Mouse (Mus musculus) embryonic facial prominence, embryonic 14.5 days (tissue): ENCODE results near the gene Mllt10. TPM values are rescaled to one million over a fixed set of nuclear protein-coding genes. Genes with fewer than 3 reads are reported as not detected.
A peak's percentile ranks its signal among the peaks of the same experiment; 100 is the strongest.

Experiments
- ATAC-seq: fragments of 200-750 bp; cut with Nextera tagmentation; 2 replicates; pipeline ENCODE4 v1.8.0; 2017; ENCODE audit warnings: low read depth, moderate number of reproducible peaks, moderate TSS enrichment
- DNase-seq: peaks from one replicate; pipeline ENCODE4 v3.0.0-alpha.2; 2015; ENCODE audit warnings: low spot score
- H3K27ac ChIP-seq: fragments of 300-500 bp; sonication (generic); replicated peaks from 2 replicates; pipeline ENCODE4 v1.5.1; 2014; ENCODE audit warnings: low read depth, mild to moderate bottlenecking, low read length, moderate library complexity
- H3K27me3 ChIP-seq: fragments of 300-500 bp; sonication (generic); replicated peaks from 2 replicates; pipeline ENCODE4 v1.6.1; 2014; ENCODE audit warnings: low read length; ENCODE audit not compliant: control insufficient read depth, insufficient read depth
- H3K36me3 ChIP-seq: fragments of 300-500 bp; sonication (generic); 2 replicates; pipeline ENCODE4 v1.6.1; 2014; ENCODE audit warnings: low read length, mixed read lengths; ENCODE audit not compliant: control insufficient read depth, insufficient read depth
- H3K4me1 ChIP-seq: fragments of 300-500 bp; sonication (generic); 2 replicates; pipeline ENCODE4 v1.6.1; 2014; ENCODE audit warnings: antibody characterized with exemption, low read length; ENCODE audit not compliant: control insufficient read depth, insufficient read depth
- H3K4me2 ChIP-seq: fragments of 300-500 bp; sonication (generic); 2 replicates; pipeline ENCODE4 v1.6.1; 2014; ENCODE audit warnings: low read depth, mild to moderate bottlenecking, low read length, moderate library complexity, mixed read lengths
- H3K4me3 ChIP-seq: fragments of 300-500 bp; sonication (generic); 2 replicates; pipeline ENCODE4 v1.5.1; 2014; ENCODE audit warnings: low read depth, mild to moderate bottlenecking, low read length
- H3K9ac ChIP-seq: fragments of 300-500 bp; sonication (generic); 2 replicates; pipeline ENCODE4 v1.6.1; 2014; ENCODE audit warnings: low read depth, mild to moderate bottlenecking, low read length, moderate library complexity, mixed read lengths
- H3K9me3 ChIP-seq: fragments of 300-500 bp; sonication (generic); 2 replicates; pipeline ENCODE4 v1.6.1; 2016; ENCODE audit warnings: low read length; ENCODE audit not compliant: control insufficient read depth
- WGBS: fragments of 180-500 bp; shearing (Covaris S2); extraction: QIAGEN DNeasy Blood & Tissue Kit; methylation state at CpG from one replicate; pipeline ENCODE4 v1.1.7; 2014; 5-methylcytosine and 5-hydroxymethylcytosine counted together
- polyA plus RNA-seq: library from polyadenylated mRNA; unstranded; fragments of >200 nt; fragmentation: Nextera tagmentation; extraction: Ambion mirVana; gene quantifications from 2 replicates; pipeline ENCODE4 v1.2.1, GENCODE M21; 2014

Mllt10 gene
- polyA plus RNA-seq, 1 experiment from 2014 or later: 32.1 TPM

DNA sequence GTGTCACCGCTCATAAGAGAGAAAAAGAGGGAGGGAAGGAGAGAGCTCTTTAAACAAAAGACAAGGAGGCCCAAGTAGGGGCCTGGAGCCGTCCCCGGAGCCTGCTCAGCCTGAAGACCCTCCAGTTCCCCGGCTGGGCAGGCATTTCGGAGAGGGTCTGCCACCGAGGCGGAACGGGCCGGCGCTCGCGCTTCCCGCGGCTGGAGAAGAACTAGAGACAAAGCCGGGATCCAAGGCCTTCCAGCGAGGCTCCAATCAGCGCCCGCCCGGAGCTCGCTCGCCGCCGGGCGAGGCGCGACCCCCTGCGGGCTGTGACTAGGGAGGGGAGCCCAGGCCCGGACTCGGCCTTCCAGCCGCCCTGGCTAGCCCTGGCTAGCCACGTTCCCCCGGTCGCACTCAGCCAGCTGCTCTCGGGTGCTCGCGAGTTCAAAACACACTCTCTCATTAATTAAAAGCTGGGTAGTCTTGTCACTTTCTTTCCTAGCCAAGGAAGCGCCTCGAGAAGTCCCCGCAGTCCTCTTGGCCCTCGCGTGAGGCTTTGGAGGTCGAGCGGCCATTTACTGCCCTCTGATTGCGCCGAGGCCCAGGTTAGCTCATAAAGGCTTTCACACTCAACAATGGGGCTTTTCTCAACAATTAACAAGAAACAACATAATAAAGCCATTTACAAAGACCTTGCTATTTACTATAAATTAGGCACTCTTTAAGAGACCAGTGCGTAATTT lies 15.3 kb upstream of the Mllt10 start:
- peaks cover 44% of the 10 kb centered on the region for H3K4me1 ChIP-seq
- ATAC-seq: peak; percentile 58
- H3K27ac ChIP-seq: peak overlapping the region; percentile 62; the same call in 1 of the 2 replicates
- no peaks in the 10 kb centered on the region for H3K27me3 ChIP-seq
- peak overlapping the region; percentile 65 for H3K4me2 ChIP-seq
- no peaks in the 10 kb centered on the region for H3K9me3 ChIP-seq
- 11% methylated on average over 34 of the region's 46 CpGs for WGBS
- no peaks in the 10 kb centered on the region for H3K36me3 ChIP-seq
- no peak for DNase-seq
- H3K9ac ChIP-seq: peak overlapping the region; percentile 72
- H3K4me3 ChIP-seq: peak overlapping the region; percentile 24

DNA sequence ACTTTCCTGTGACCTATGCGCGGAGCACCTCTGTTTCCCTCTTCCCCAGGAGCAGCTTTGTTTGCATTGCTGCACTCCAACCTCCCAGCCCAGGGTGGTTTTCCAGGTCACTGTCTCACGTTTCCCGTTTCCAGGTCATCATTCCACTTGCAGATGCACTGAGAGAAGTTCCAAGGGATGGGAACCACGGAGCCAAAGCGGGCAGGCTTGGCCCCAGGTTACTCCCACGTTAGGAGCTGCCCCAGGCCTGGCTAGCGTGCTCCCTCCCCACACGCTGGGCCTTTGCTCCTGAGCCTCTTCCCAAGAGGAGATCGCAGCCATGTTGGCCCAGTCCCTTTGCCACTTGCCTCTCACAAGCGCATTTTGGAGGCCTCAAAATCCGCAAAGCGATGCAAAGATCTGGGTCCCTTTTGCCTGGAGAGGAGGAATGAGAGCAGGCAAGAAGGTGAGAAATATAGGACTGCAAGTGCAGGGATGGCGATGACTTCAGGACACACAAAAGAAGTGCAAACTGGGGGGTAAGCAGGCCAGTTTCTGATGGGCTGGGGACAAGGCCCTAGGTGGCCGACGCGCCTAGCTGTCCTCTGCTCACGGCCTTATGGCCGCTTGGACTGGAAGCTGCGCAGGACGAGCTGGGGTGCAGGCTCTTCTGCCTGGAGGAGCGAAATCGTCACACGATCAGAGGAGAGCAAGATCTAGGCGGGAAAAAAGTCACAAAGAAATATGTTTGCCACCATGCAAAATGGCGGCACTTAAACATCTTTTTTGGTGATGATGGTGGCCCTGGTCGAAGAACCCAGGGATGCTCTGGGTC lies 14.5 kb upstream of the Mllt10 start:
- Histone ChIP-seq H3K27me3 (no peaks in the 10 kb centered on the region), H3K36me3 (no peaks in the 10 kb centered on the region), H3K4me2 (peak overlapping the region; percentile 65), H3K4me3 (peak overlapping the region; percentile 10), H3K9me3 (no peaks in the 10 kb centered on the region), H3K9ac (peak overlapping the region; percentile 72), H3K4me1 (peaks cover 44% of the 10 kb centered on the region), H3K27ac (peak overlapping the region; percentile 62)
- DNase-seq: no peak
- ATAC-seq: peak; percentile 24; the same call in 1 of the 2 replicates
- 24% methylated on average over 27 of the region's 27 CpGs for WGBS

GRCm38 (mm10) chr2:18041199-18041885 lies 13.7 kb upstream of the Mllt10 start:
- no peak for DNase-seq
- WGBS: 12% methylated on average over 14 of the region's 14 CpGs
- peak overlapping the region; percentile 65 for H3K4me2 ChIP-seq
- H3K9me3 ChIP-seq: no peaks in the 10 kb centered on the region
- H3K27me3 ChIP-seq: no peaks in the 10 kb centered on the region
- H3K9ac ChIP-seq: peak overlapping the region; percentile 72
- H3K4me3 ChIP-seq: peak overlapping the region; percentile 10; the same call in 1 of the 2 replicates
- no peaks in the 10 kb centered on the region for H3K36me3 ChIP-seq
- peak; percentile 69 for ATAC-seq
- peaks cover 44% of the 10 kb centered on the region for H3K4me1 ChIP-seq
- peak overlapping the region; percentile 62; the same call in 1 of the 2 replicates for H3K27ac ChIP-seq

DNA sequence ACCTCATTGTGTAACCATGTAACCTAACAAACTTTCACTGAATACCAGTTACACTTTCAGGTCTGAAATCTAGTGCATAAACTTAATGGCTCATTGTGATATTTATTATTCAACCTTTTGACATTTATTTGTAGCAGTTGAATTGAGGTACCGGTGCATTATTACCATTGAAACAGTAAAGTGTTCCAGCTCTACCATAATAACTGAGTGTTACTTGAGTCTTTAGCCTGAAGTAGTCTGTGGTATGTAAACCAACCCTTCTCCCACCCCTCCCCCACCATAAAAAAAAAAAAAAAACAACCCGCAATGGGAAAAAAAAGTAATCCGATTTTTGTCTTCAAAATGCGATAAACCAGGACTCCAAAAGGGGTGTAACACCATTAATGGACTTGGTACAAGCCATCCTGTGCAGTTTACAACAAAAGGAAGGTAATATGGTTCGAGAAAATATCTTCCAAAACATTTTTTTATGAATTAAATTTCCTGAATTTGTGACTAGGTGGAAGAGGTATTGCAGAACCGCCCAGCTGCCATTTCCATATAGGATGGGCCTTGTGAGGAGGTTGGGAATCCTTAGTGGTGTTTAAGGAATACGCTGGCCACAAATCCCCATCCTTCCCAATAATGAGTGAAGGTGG lies 9.8 kb upstream of the Mllt10 start:
- peak overlapping the region; percentile 99 for H3K27ac ChIP-seq
- no peak for DNase-seq
- 4% methylated on average over 7 of the region's 7 CpGs for WGBS

GRCm38 (mm10) chr2:18045781-18046181 lies 9.3 kb upstream of the Mllt10 start:
- peak overlapping the region; percentile 91 for H3K4me3 ChIP-seq
- WGBS: 3% methylated on average over 6 of the region's 6 CpGs
- H3K9me3 ChIP-seq: no peaks in the 10 kb centered on the region
- H3K27ac ChIP-seq: peak overlapping the region; percentile 99
- ATAC-seq (no peak), DNase-seq (no peak)
- no peaks in the 10 kb centered on the region for H3K27me3 ChIP-seq
- H3K9ac ChIP-seq: peak overlapping the region; percentile 100
- peaks cover 37% of the 10 kb centered on the region for H3K4me1 ChIP-seq
- no peaks in the 10 kb centered on the region for H3K36me3 ChIP-seq
- peak overlapping the region; percentile 89 for H3K4me2 ChIP-seq

More for the DNA sequence above, 9.8 kb upstream of the Mllt10 start:
- Histone ChIP-seq H3K9ac (peak overlapping the region; percentile 100), H3K9me3 (no peaks in the 10 kb centered on the region), H3K4me2 (peak overlapping the region; percentile 89), H3K27me3 (no peaks in the 10 kb centered on the region), H3K36me3 (no peaks in the 10 kb centered on the region), H3K4me3 (peak overlapping the region; percentile 91), H3K4me1 (peaks cover 43% of the 10 kb centered on the region)
- ATAC-seq: no peak

GRCm38 (mm10) chr2:18046186-18046585 lies 8.9 kb upstream of the Mllt10 start:
- WGBS: 0% methylated on average over 4 of the region's 4 CpGs
- Histone ChIP-seq H3K4me1 (peaks cover 35% of the 10 kb centered on the region), H3K9ac (peak overlapping the region; percentile 100), H3K36me3 (no peaks in the 10 kb centered on the region), H3K9me3 (no peaks in the 10 kb centered on the region), H3K27ac (peak overlapping the region; percentile 99), H3K4me3 (peak overlapping the region; percentile 91), H3K27me3 (no peaks in the 10 kb centered on the region), H3K4me2 (peak overlapping the region; percentile 89)
- no peak for DNase-seq
- ATAC-seq: no peak

GRCm38 (mm10) chr2:18046758-18047645 lies 8.0 kb upstream of the Mllt10 start:
- H3K36me3 ChIP-seq: no peaks in the 10 kb centered on the region
- WGBS: under 1% methylated on average over 46 of the region's 64 CpGs
- no peaks in the 10 kb centered on the region for H3K9me3 ChIP-seq
- H3K4me3 ChIP-seq: peak overlapping the region; percentile 91
- H3K4me1 ChIP-seq: peaks cover 36% of the 10 kb centered on the region
- H3K4me2 ChIP-seq: peak overlapping the region; percentile 89
- peak; percentile 68 for DNase-seq
- H3K27me3 ChIP-seq: no peaks in the 10 kb centered on the region
- H3K9ac ChIP-seq: peak overlapping the region; percentile 100
- H3K27ac ChIP-seq: peak overlapping the region; percentile 99
- peak; percentile 17; the same call in 1 of the 2 replicates for ATAC-seq
